Mouse (Mus musculus) A20 (cell line): ENCODE measurements around the gene Vars.
"Not testable (repeated sequence)": the region's sequence is repeated elsewhere in the genome, so short reads cannot be mapped to it uniquely, and the experiment has no call there.

Source experiments
- DNase-seq: peaks from one replicate; pipeline ENCODE4 v3.0.0-alpha.2; 2011; ENCODE audit warnings: low read depth, low spot score

The Vars gene

GRCm38 (mm10) chr17:34971694-34972068 is 29.1 kb upstream of the Vars start:
- DNase-seq = not testable (repeated sequence)

GRCm38 (mm10) chr17:34972069-34972749 is 28.6 kb upstream of the Vars start, which contains the start of the genes Hspa1a and Hspa1l:
Gene Hspa1a, minus strand, starts transcription at chr17:34972156.
Gene Hspa1l, plus strand, starts transcription at chr17:34972703.
- DNase-seq = not testable (repeated sequence)

GRCm38 (mm10) chr17:34975581-34976492 is 24.9 kb upstream of the Vars start:
- DNase-seq = no peak

GRCm38 (mm10) chr17:34977000-34977399 is 23.8 kb upstream of the Vars start:
- no peak for DNase-seq

GRCm38 (mm10) chr17:34978239-34978638 is 22.5 kb upstream of the Vars start:
- DNase-seq = no peak

- DNase-seq = no peak
Measured at GRCm38 (mm10) chr17:34979631-34980030, 21.2 kb upstream of the Vars start.

GRCm38 (mm10) chr17:34980655-34981054 is 20.1 kb upstream of the Vars start:
- DNase-seq = peak; percentile 74

- DNase-seq = peak; percentile 97
Measured at GRCm38 (mm10) chr17:34981690-34982180, 19.1 kb upstream of the Vars start, which contains the start of gene Lsm2. Gene Lsm2, plus strand, starts transcription at chr17:34981862.

- no peak for DNase-seq
Measured at GRCm38 (mm10) chr17:34982328-34982727, 18.5 kb upstream of the Vars start.

GRCm38 (mm10) chr17:34984218-34984617 is 16.6 kb upstream of the Vars start:
- DNase-seq = peak; percentile 57

GRCm38 (mm10) chr17:34994751-34995150 is 6.0 kb upstream of the Vars start:
- peak; percentile 47 for DNase-seq

- not testable (repeated sequence) for DNase-seq
Measured at GRCm38 (mm10) chr17:34995192-34995591, 5.6 kb upstream of the Vars start.

- DNase-seq = not testable (repeated sequence)
Measured at GRCm38 (mm10) chr17:34995927-34996326, 4.9 kb upstream of the Vars start.

- DNase-seq = no peak
Measured at GRCm38 (mm10) chr17:34996411-34997141, 4.2 kb upstream of the Vars start.

- DNase-seq = no peak
Measured at GRCm38 (mm10) chr17:34997142-34997483, 3.7 kb upstream of the Vars start.

- DNase-seq = no peak
Measured at GRCm38 (mm10) chr17:34998526-34999430, 2.0 kb upstream of the Vars start.

GRCm38 (mm10) chr17:34999871-35000716 is 693 bp upstream of the Vars start:
- DNase-seq = peak; percentile 80

GRCm38 (mm10) chr17:35001452-35002152 is 815 bp downstream of the Vars start:
- DNase-seq = peak; percentile 51
